Mouse (Mus musculus) heart, adult 11 months (tissue): ENCODE results near the gene Ash1l.

Experiments used
- DNase-seq: peaks from one replicate; pipeline ENCODE4 v3.0.0; 2022

Ash1l gene

DNA sequence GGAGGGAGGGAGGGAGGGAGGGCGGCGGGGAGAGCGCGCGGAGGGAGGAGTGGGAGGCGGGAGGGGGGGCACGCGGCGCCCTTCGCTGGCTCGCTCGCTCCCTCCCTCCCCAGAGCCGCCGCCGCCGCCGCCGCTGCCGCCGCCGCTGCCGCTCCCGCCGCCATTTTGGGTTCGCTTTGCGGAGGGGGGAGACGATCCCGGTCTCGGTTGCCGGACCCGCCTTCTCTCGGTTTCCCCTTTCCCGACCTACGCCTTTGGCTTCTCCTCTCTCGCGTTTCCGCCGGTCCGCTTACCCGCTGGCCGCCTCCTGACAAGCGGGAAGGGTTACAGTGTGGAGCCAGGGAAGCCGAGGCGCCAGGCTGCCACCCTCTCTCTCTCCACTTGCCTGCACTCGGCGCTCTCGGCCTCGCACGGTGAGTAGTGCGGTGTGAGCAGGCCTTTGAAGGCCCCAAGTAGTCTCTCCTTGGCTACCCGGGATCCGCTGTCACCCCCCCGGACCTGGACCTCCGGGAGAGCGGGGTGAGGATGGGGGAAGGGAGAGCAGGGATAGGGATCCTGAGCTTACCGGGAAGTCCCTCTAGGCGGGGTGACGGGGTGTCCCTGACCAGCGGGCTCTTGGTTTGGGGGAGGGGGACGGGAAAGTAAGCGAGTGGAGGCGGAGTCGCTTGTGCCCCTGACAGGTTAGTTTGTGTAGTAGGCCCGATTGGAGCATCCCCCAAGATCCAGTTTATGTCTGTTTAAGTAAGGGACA is at the start of gene Ash1l, which contains the start of gene Dap3:
Gene Ash1l, plus strand, starts transcription at position 47 of the 751 bp plus-strand sequence.
Gene Dap3, minus strand, starts transcription at position 606 of the 751 bp plus-strand sequence.
- DNase-seq = peak; percentile 99

DNA sequence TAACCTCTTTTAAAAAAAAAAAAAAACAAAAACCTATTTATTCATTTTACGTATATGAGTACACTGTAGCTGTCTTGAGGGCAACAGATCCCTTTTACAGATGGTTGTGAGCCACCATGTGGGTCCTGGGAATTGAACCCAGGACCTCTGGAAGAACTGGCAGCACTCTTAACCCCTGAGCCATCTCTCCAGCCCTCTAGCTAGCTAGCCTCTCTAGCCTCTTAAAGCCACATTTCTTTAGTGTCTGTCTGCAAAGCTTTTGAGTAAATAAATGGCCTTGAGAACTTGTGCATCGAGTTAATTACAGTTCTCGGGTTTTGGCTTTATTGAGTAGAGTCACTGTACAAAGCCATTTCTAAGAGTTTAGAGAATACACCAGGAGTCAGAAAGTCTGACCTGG is 45.6 kb upstream of the Ash1l start:
- peak; percentile 51 for DNase-seq

DNA sequence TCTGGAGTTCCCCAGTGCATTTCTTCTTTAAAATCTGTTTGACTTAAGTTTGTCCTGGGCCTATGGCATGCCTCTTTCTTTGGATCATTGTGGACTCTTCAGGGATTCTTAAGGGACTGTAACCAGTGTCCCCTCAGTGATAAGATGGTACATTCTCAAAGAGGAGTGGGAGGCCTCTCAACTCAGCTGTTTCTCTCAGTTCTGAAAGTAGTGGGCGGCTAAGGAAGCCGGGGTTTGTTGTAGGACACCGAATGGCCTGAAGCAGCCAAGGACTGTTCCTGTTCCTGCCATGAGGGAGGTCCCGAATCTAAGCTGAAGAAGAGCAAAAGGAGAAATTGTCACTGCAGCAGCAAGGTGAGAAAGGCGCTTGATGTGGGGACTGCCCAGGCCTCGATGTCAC is 45.2 kb upstream of the Ash1l start:
- DNase-seq = no peak

DNA sequence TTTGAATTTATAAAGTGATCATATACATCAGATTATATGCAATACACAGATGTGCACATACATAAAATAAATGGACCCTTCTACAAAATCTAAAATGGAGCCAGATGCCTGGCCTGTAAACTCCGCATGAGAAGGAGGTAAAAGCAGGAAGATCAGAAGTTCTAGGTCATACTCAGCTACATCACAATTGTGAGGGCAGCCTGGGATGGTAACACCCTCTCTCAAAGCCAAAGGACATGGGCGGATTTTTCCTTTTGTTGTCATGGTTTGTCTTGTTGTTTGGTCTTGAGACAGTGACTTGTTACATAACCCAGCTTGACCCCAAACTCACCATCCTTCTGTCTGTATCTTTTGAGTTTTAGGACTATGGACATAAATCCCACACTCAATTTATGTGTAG is 44.7 kb upstream of the Ash1l start:
- peak; percentile 62 for DNase-seq

DNA sequence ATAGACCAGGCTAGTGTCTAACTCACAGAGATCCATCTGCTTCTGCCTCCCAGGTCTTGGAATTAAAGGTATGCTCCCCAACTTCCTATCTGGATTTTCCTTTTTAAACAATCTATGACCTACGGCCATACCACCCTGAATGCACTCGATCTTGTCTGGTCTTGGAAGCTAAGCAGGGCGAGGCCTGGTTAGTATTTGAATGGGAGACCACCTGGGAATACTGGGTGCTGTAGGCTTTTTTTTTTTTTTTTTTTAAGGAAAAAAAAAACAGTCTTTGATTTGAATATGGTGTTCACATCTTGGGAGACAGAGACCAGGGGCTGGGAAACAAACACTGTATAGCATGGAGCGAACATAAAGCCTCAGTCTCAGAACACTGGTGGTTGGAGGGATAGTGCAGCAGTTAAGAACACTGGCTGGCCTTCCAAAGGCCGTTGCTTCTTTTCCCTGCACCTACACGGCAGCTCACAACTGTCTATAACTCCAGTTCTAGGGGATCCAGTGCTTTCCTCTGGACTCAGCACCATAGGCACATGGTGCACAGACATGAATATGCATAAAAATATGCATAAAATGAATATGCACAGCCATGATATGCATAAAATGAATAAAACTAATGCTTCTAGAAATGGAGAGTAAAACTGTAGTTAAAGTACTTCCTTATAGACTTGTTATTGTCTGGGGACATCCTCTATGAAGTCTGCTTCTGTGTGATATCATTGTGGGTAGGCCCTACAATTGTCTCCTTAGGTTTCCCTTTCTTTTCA is 43.8 kb upstream of the Ash1l start:
- DNase-seq = peak; percentile 60

DNA sequence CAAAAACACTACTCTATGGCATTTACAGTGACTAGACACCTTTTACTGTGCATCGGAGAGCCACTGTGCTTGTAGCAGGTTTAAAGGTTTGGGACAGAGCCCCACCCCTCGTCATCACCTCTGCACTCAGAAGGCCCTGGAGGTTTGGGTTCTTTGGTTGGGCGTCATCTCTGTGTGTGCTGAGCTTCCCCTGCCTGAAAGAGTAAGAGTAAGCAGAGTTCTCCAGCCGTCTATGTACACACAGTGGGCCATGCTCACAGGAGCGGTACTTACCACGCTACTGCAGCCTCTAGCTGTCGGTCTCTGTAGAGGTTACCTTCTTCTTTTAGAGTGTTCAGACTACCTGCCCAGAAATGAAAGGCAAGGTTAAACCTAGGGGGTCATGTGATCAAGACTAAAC is 37.8 kb upstream of the Ash1l start:
- DNase-seq = peak; percentile 88

DNA sequence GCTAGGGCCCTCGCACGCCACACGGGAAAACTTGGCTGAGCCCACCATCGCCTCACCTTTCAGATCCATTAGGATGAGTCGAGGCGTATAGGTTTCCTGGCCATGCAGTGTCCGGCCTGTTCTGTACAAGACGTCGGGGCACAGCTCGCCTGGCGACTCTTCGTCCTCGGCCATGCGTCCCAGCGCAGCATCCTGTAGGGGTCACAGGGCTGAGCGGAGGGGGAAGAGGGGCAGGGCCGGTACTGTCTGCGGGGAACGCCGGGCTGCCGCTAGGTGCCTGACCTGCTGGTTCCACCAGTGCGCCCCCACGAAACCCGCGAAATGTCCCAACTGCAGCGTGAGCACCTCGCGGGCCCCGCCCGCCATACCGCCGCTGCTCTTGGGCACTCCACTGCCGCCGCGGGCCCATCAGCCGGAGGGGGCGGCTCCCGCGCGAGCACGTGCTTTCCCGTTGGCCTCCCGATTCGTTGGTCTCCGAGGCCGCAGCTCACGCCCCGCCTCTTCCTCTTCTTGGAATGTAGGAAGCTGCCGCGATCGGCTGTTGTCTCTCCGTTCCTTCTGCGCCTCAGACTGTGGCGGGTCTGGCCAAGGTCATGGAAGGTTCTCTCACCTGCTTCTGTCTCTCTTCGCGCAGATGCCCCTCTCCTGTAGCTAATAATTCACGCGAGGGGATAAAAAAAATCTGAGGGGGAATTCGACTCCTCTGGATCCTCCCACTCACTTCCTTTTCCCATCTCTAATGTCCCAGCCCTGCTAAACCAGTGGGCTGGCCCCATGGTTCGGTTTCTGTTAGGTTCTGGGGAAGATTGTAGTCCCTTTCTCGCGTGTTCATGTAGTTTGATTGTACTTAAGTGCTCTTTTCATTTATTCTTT is 36.7 kb upstream of the Ash1l start, which contains the start of gene Msto1:
Gene Msto1, minus strand, starts transcription at position 489 of the 873 bp plus-strand sequence.
- peak; percentile 100 for DNase-seq

DNA sequence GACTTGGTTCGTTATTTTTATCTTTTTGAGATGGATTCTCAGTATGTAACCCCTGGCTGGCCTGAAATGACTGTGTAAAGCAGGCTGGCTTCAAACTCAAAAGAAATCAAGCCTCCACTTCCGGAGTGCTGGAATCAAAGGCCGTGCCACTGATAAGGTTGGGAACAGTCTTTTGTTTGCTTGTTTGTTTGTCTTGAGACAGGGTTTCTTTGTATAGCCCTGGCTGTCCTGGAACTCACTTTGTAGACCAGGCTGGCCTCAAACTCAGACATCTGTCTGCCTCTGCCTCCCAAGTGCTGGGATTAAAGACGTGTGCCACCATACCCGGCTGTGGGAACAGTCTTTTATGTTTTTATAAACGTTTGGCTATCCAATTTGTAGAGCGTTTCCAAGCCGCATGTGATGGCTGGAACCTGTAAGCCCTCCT is 36.0 kb upstream of the Ash1l start:
- peak; percentile 90 for DNase-seq

DNA sequence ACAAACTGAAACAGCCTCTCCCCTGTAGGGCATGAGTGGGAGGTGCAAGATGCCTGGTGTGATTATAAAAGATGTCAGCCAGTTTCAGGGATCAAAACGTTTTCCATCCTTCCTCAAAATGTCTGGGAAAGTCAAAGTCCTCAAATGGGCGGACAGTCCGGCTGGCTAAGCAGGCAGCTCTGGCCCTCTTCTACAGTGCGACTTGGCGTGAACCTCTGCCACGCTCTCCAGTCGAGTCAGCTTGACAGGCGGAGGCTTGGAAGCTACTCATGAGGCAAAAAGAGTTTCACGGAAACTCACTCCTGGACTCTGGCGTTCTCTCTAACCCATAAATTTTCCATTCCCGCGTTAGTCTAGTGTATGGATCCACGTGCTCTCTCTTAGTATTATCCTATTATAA is 31.4 kb upstream of the Ash1l start:
- DNase-seq = no peak

DNA sequence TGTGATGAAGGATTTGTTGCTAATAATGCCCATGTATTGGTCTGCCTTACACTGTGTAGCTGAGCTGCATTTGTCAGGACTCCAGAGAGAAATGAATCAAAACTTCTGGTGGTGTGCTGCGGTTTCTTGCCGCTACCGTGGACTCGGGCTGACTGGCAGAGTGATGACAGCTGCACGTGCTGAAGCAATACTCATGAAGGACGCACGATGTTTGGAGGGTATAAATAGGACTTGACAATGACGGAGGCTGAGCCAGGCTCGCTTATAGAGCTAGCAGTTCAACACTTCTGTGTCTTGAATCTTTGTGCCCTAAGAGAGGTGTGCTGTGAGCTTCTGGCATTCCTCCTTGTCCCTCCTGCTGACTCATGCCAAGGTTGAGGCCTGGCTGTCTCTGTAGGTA is 29.0 kb upstream of the Ash1l start:
- peak; percentile 79 for DNase-seq

DNA sequence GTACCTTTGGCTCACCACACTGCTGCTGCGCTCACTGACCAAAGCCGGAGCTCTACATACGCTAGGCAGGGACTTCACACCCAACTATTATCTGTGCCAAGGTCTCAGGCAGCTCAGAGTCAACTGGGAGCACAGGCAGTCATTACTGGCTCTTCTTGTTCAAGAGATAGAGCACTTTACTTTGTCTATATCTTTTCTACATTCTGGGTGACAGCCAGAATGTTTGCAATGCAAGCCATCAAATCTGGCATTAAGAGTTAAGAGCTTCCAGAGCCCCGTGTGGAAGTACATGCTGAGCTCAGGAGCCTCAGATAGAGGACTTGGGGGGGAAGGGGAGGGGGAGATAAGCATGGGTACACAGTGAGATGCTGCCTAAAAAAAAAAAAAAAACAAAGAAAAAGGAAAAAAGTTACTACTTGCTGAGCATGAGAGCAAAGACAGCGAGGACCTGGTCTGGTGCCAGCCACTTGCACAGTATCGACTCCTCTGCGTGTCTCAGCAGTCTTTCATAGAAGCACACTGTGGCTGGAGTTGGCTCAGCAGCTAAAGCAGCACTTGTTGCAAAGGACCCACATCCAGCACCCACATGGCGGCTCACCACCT is 26.3 kb upstream of the Ash1l start:
- DNase-seq = peak; percentile 90

DNA sequence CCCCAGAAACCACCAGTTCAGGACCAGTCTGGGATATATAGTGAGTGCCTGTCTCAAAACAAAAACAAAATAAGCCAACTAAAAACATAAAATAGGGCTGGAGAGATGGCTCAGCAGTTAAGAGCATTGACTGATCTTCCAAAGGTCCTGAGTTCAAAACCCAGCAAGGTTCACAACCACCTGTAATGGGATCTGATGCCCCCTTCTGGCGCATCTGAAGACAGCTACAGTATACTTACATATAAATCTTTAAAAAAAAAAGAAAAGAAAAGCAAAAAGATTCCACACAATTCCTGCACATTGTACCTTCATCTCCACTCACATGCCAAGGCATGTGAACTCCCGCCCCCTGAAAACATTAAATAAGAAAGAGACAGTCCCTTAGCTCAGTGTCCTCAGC is 24.8 kb upstream of the Ash1l start:
- no peak for DNase-seq

DNA sequence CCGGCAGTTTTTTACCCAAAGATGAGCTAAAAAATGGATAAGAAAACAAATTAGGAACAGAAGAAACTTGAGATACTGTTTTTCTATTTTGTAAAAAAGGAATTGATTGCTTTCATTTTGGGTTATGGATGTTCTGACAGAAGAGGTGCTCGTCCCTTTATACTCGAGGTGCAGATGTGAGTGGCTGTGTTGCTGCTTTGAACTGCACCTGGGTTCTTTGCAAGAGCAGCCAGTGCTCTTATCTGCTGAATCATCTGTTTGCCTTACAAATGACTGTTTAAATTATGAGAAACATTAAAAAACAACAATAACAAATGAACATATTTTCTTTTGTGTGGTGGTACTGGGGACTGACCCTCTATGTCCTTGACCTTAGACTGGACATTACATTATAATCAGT is 20.9 kb upstream of the Ash1l start:
- DNase-seq = no peak

DNA sequence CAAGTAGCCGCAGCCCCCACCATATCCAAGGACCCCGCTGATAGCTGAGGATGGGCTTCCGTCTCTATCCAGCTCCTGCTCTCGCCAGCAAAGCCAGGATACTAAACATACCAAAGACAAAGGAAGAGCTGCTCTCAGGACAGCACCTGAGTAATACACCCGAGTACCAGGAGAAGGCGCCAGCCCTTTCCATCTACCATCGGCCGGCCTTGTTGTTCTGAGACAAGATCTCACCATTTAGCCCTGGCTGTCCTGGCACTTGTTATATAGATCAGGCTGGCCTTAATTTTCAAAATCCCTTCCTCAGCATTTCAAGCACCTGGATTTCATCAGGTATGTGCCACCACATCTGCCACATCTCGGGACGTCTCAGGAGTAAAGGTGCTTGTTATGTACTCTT is 11.4 kb upstream of the Ash1l start:
- DNase-seq = peak; percentile 84

DNA sequence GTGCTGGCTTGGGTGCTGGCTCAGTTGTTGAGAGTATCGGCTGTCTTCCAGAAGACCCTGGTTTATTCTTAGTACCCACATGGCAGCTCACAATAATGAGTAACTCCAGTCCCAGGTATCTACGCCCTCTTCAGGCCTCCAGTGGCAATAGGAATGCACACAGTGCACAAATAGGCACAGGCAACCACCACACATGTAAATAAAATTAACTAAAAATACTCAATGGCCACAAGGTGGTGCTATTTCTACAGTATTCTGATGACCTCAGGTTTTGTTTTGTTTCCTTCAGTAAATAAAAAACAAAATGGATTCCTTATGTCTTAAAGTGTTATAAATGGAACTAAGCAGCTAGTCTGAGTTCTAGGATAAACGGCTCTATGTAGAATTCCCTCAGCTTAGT is 10.7 kb upstream of the Ash1l start:
- peak; percentile 81 for DNase-seq

DNA sequence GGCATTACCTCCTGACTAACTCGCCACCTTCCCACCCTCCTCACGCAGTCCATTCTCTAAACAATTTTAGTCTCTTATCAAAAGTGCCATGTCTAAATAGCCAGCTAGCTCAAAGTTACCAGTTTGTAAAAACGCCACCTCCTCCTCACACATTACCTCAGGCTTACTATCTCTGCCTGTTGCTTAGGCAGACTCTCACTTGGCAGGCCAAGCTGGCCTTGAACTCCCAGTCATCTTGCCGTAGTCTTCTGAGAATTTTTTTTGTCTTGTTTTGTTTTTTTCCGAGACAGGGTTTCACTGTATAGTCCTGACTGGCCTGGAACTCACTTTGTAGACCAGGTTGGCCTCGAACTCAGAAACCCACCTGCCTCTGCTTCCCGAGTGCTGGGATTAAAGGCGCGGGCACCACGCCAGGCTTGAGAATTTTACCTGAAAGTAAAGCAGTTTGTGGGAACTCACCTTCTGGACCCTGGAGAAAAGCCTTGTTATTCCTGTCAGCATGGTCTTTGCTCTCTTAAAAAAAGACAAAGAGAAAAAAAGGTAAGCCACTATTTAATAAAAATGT is 8.0 kb upstream of the Ash1l start:
- DNase-seq = peak; percentile 83

DNA sequence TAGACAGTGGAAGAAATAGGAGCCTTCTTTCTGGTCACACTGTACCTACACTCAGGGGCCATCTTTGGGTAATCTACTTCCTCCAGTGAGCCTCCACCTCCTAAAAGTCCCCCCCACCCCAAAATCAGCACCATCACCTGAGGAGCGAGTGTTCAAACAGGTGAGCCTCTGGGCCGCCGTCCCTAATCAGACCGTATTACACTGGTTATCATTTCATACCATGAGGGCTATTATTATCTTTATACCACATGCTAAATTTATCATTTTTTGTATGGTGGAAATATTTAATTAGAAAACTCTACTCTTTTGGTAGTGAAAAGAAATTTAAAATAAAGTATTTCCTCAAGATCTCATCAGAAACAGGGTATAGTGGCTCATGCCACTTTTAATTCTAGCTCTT is 6.3 kb upstream of the Ash1l start:
- peak; percentile 45 for DNase-seq

DNA sequence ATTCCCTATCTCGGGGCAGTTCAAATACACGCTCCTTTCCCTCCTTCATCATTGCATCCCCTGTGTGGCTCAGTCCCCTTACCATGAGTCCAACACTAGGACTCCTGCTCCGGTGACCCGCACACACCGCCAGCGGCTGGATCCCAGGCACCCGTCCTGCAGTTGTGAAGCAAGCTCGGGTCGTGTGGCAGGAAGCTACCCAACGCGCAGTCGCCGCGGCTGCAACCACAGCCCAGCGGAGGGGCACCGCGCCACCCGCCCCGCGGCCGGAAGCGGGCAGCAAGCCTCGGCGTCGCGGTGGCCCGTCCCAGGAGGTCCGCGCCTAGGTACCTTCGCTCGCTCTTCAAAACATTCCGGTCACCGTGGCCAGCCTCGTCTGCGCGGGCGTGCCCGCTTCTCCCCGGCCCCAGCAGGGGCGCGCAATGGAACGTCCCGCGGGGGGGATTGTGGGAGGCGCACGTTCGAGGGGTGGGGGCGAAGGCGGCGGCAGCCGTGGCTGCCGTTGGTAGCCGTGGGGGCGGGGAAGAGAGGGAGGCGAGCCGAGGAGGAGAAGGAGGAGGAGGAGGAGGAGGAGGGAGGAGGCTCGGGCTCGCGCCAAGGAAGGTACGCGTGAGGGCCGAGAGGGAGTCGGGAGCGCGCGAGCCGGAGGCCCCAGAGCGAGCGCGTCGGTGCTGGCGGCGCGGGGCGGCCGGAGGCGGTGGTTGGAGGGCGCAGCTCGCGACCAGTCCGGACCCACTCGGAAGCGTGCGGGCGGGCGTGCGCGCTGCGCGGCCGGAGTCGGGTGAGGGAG is 441 bp upstream of the Ash1l start:
- DNase-seq = peak; percentile 99

DNA sequence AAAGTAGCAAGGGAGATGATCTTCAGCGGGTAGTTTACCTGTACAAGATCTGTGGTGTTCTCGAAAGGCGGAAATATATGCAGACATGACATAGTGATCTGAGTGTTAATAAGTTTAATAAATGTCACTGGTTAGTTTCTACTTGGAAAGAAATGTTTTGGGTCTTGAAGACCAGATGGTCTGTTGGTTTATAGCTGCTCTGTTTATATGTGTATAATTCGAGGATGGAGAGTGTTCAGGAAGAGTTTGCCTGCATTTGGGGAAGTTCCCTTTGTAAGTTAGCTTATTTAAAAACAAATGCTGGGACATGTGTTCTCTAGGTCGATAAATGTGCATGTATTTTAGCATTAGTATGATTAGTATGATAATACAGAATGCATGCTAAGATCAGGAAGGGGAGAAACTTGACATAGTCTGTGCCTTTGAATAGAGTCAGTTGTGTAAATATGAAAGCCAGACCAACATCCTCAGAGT is 942 bp downstream of the Ash1l start:
- DNase-seq = no peak

DNA sequence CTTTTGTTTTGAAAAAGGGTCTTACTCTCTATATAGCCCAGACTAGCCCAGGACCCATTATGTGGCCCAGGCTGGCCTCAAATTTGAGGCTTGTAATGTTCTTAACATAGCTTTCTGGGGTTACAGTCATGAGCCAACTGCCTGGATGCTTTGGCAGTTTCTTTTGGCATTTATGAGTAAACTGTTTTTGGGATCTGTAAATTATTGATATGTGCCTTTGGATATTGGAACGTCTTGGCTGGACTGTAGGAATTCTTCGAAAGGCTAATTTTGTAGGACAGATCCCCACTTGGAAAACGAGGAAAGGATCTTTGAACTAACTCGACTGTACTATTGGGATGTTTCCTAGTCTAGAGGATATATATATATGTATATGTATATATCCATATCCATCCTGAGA is 2.8 kb downstream of the Ash1l start:
- peak; percentile 51 for DNase-seq

DNA sequence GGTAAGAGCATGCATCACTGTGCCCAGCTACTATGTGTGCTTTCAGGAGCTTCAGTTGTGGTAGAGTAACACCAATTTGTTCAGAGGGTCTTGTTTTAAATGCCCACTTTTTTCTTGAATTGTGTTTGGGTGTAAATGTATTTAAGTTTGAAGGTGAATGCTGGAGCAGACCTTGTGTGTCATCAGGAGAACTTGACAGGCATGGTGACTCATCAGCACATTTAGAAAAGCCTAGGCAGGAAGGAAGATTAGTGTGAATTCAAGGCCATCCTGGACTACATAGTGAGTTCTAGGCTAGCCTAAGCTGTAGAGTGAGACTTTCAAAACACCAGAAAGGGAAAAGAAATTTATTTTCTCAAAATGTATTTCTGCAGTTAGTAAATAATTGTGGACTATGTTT is 3.3 kb downstream of the Ash1l start:
- peak; percentile 13 for DNase-seq
